In genomic region chr1:119546490-119546889, GRCm38 (mm10) we compare ENCODE assay signal across 24 mouse cellular contexts. TPM values are rescaled to one million over a fixed set of nuclear protein-coding genes. Genes with fewer than 3 reads are reported as not detected.
DNase-seq lines count a peak whose midpoint lies in the region; ATAC-seq lines count a peak whose summit lies in the region.
"Had no signal": no experiment of that assay in that cellular context is flagged by ENCODE, and none has a peak within 500 bp of the region (broad histone marks: within the 10 kb centered on the region; RNA-seq: fewer than 3 reads in every experiment).

No protein-coding gene starts in this region.

- peaks cover 31% of the 10 kb centered on the region for H3K4me1 ChIP-seq in heart, embryonic 12.5 days (replicated peaks)
- H3K4me1 ChIP-seq in limb, embryonic 10.5 days: peaks cover 8% of the 10 kb centered on the region; the same call in 1 of the 2 replicates
- H3K4me1 ChIP-seq in lung, embryonic 16.5 days (replicated peaks; ENCODE audit: control insufficient read depth, insufficient read depth, low read length): peaks cover 10% of the 10 kb centered on the region
- H3K4me1 ChIP-seq: hindbrain, embryonic 13.5 days; midbrain, embryonic 12.5 days; neural tube, embryonic 13.5 days had no signal

- no peaks in the 10 kb centered on the region for H3K9me3 ChIP-seq in heart, embryonic 12.5 days (replicated peaks)
- H3K9me3 ChIP-seq in limb, embryonic 10.5 days (replicated peaks): no peaks in the 10 kb centered on the region
- H3K9me3 ChIP-seq in lung, embryonic 16.5 days (ENCODE audit: control insufficient read depth, low read length): no peaks in the 10 kb centered on the region
- H3K9me3 ChIP-seq: hindbrain, embryonic 13.5 days; megakaryocyte, embryonic 14.5 days; midbrain, embryonic 12.5 days; neural tube, embryonic 13.5 days had no signal

- no peak for ATAC-seq in heart, embryonic 12.5 days (ENCODE audit: insufficient number of reproducible peaks, low FRiP score)
- ATAC-seq in lung, embryonic 16.5 days (ENCODE audit: low read depth): peak; percentile 87
- ATAC-seq: CD4-positive, CD25-positive, alpha-beta regulatory T cell, adult 4 months; forebrain, embryonic 14.5 days; intestine, postnatal 0 days had no signal

- H3K4me3 ChIP-seq in heart, embryonic 12.5 days: no peak overlapping the region
- no peak overlapping the region for H3K4me3 ChIP-seq in limb, embryonic 10.5 days
- H3K4me3 ChIP-seq in lung, embryonic 16.5 days (ENCODE audit: low read length): no peak overlapping the region
- H3K4me3 ChIP-seq: hindbrain, embryonic 13.5 days; megakaryocyte, embryonic 14.5 days; midbrain, embryonic 12.5 days; neural tube, embryonic 13.5 days had no signal

- intact Hi-C loops in heart, postnatal 14 days (cut with DNase I): loop anchor here (5.0 kb wide), 2 partner anchors 89 to 459 kb away; no protein-coding TSS in a partner anchor

- H3K9ac ChIP-seq in heart, embryonic 12.5 days: no peak overlapping the region
- no peak overlapping the region for H3K9ac ChIP-seq in lung, embryonic 16.5 days (ENCODE audit: low read length)
- H3K9ac ChIP-seq: hindbrain, embryonic 13.5 days; liver, embryonic 14.5 days; midbrain, embryonic 12.5 days; neural tube, embryonic 13.5 days had no signal

- peaks cover 30% of the 10 kb centered on the region for H3K36me3 ChIP-seq in heart, embryonic 12.5 days
- peaks cover 57% of the 10 kb centered on the region for H3K36me3 ChIP-seq in limb, embryonic 10.5 days
- H3K36me3 ChIP-seq in lung, embryonic 16.5 days (ENCODE audit: control insufficient read depth, insufficient read depth, low read length): no peaks in the 10 kb centered on the region

- 71% methylated on average over 3 of the region's 3 CpGs for WGBS in heart, embryonic 12.5 days
- WGBS in limb, embryonic 10.5 days: 91% methylated on average over 3 of the region's 3 CpGs
- 62% methylated on average over 3 of the region's 3 CpGs for WGBS in lung, embryonic 16.5 days

- 0 out of 2 replicates have a peak overlapping the region, but pooled peaks have one; percentile 4 for H3K27ac ChIP-seq in heart, embryonic 12.5 days (ENCODE audit: poor library complexity, severe bottlenecking)
- no peak overlapping the region for H3K27ac ChIP-seq in limb, embryonic 10.5 days
- H3K27ac ChIP-seq in lung, embryonic 16.5 days (ENCODE audit: low read length): peak overlapping the region; percentile 44
- H3K27ac ChIP-seq: hindbrain, embryonic 13.5 days; liver, embryonic 14.5 days; midbrain, embryonic 12.5 days; neural tube, embryonic 13.5 days had no signal

- H3K4me2 ChIP-seq in heart, embryonic 12.5 days: no peak overlapping the region
- H3K4me2 ChIP-seq in lung, embryonic 16.5 days (ENCODE audit: low read depth, low read length): no peak overlapping the region
- H3K4me2 ChIP-seq: hindbrain, embryonic 13.5 days; midbrain, embryonic 12.5 days; neural tube, embryonic 13.5 days had no signal

- DNase-seq in heart, postnatal 14 days: no peak
- peak; percentile 12 for DNase-seq in limb, embryonic 10.5 days (ENCODE audit: low spot score)
- DNase-seq in lung, postnatal 36 days: peak; percentile 40
- DNase-seq in spleen, adult 18-20 months: no peak
- no peak for DNase-seq in cerebellum, adult 9-10 months
- DNase-seq: adrenal gland, postnatal 36 days; cerebellum, adult 2 months; cerebellum, postnatal 36 days; heart, postnatal 4 days; left cerebral cortex, postnatal 4 days; liver; right cerebral cortex, postnatal 4 days; thymus, adult 2 months; thymus, postnatal 4 days had no signal

- no peaks in the 10 kb centered on the region for H3K27me3 ChIP-seq in heart, embryonic 12.5 days (replicated peaks)
- no peaks in the 10 kb centered on the region for H3K27me3 ChIP-seq in limb, embryonic 10.5 days (ENCODE audit: low read depth, poor library complexity, severe bottlenecking)
- no peaks in the 10 kb centered on the region for H3K27me3 ChIP-seq in lung, embryonic 16.5 days (ENCODE audit: control insufficient read depth, insufficient read depth, low read depth, low read length)
- H3K27me3 ChIP-seq: hindbrain, embryonic 13.5 days; midbrain, embryonic 12.5 days; neural tube, embryonic 13.5 days had no signal

RNA-seq across cellular contexts. Expression of gene Tmem185b, which starts 20.5 kb away (rescaled TPM):
- polyA plus RNA-seq in heart, embryonic 12.5 days (2016; fragmentation: Nextera tagmentation; extraction: Ambion mirVana): 23.2 and 24.3 TPM in 2 replicates
- 10 to 100 TPM; 12.1 to 12.3 TPM for total RNA-seq in heart, postnatal 14 days (2021)
- polyA plus RNA-seq in limb, embryonic 10.5 days (2016; fragmentation: Nextera tagmentation; extraction: Ambion mirVana): 20.7 and 20.9 TPM in 2 replicates
- 30.6 and 32.7 TPM in 2 replicates for polyA plus RNA-seq in lung, embryonic 16.5 days (2015; fragmentation: Nextera tagmentation; extraction: Ambion mirVana)

RNA-seq across cellular contexts. Expression of gene Ralb, which starts 41.9 kb away (rescaled TPM):
- polyA plus RNA-seq in heart, embryonic 12.5 days (2016; fragmentation: Nextera tagmentation; extraction: Ambion mirVana): 184 and 194 TPM in 2 replicates
- 10 to 100 TPM; 36.7 to 39.6 TPM for total RNA-seq in heart, postnatal 14 days (2021)
- polyA plus RNA-seq in limb, embryonic 10.5 days (2016; fragmentation: Nextera tagmentation; extraction: Ambion mirVana): 106 and 112 TPM in 2 replicates
- polyA plus RNA-seq in lung, embryonic 16.5 days (2015; fragmentation: Nextera tagmentation; extraction: Ambion mirVana): 252 TPM in 2 replicates

Comparison
In these comparisons a context has a peak if more than half of its experiments do, and no peak if none do; other contexts are left out.
1. DNase-seq: peak in limb, embryonic 10.5 days (single experiment) and lung, postnatal 36 days (single experiment); none in heart, postnatal 14 days (0 of 2), spleen, adult 18-20 months (0 of 2) and cerebellum, adult 9-10 months (single experiment).